Mouse (Mus musculus): ENCODE measurements around the gene Coro1c.

DNA sequence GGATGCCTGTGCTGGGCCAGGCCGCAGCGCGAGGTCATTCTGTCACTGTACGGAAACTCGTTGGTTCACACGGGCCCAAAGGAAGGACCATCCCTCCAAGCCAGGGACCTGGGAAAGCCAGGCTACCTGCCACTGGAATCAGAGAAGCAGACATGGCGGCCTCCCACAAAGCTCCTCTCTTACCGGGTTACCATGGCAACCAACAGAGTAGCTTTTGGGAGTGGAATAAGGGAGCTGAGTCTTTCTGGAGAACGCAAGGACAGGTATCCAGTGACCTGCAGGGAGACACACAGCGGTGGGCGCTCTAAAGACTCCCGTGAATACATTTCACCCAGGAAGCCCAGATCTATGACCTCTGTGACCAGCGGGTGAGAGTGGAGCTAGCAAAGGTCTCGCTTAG is 90.0 kb downstream of the Coro1c start:
- no peak for TF ChIP-seq TAL1 (IDR thresholded peaks at IDR 0.05; ENCODE audit: low read length)
- TF ChIP-seq GATA1 (IDR thresholded peaks at IDR 0.05; ENCODE audit: low read length) = no peak
